Mouse (Mus musculus) embryo, embryonic 10 days (tissue): ENCODE results near the gene Mrpl39.

ENCODE experiments used
- DNase-seq: peaks from one replicate; pipeline ENCODE4 v3.0.0-alpha.2; 2015; ENCODE audit warnings: low spot score

Mrpl39 gene

GRCm38 (mm10) chr16:84698708-84699107 is 36.8 kb downstream of the Mrpl39 start:
- DNase-seq, result no peak

DNA sequence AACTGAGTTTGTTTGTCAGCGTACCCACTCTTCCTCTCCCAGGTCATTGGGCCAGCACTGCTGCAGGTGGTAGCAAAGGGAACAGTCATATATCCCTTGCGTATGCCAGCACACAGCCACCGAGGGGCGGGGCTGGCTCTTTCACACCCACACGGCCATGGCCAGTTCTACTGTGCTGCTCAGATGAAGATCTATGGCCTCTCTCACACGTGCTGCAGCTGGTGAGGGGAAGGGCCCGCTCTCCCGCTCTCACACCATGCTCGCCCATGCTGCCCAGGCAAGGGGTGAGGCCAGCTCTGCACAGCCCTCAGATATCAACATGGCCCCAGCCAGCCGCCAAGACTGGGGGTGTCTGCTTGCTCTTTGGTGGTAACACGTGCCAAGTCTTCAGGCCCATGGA is 39.4 kb downstream of the Mrpl39 start:
- DNase-seq, result no peak

- DNase-seq, result no peak
Measured at GRCm38 (mm10) chr16:84681991-84682390, 53.6 kb downstream of the Mrpl39 start.

DNA sequence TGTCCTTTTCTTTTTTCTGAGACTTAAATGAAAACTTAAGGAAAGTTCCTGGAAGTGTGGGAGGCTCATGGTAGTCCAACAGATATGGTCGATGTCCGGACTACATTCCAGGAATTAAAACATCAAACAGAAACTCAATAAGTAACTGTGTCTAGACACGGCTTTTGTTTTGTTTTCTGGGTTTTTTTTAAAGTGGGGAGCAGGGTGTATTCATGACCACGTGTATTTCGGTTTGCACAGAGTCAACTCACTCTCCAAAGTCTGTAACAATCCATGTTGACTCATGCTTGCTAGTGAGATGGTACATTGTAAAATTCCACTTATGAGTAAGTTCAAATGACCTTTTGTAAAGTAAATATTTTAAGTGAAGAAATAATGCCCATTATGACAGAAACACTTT is 54.8 kb downstream of the Mrpl39 start:
- DNase-seq, result no peak

DNA sequence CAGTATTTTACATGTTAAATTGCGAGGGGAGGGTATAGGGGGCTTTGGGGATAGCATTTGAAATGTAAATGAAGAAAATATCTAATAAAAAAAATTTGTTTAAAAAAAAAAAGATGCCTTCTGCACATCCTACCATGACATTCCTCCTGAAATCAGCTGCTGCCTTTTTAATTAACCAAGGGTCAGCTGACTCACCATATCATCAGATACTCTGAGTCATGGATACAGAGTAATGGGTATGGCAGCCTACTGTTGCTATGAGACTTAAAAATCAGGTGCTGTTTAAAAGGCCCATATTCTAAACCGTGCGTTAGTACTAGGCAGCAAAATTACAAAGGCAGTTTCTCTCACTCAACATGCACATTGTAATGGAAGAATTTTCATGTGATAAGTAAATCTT is 58.2 kb downstream of the Mrpl39 start:
- DNase-seq, result no peak
